Mouse (Mus musculus) embryonic stem cell, embryonic (primary cell): Measurements from ENCODE around the gene Hist1h2bl.

ENCODE experiments used
- CTCF ChIA-PET, 4 experiments: fragments of 300-600 bp in 2 of 4; fragments of 350-600 bp in 2 of 4; sonication (Branson Sonifier 250); formaldehyde crosslinking; loops; one replicate each; lab custom pipeline; 2022; ENCODE audit warnings: inconsistent platforms in 2 of 4; lab: Charles Lee
- POLR2A ChIA-PET, 4 experiments: fragments of 300-600 bp in 2 of 4; fragments of 350-600 bp in 2 of 4; sonication (Branson Sonifier 250); formaldehyde crosslinking; loops; one replicate each; lab custom pipeline; 2022; ENCODE audit warnings: antibody characterized with exemption in 4 of 4, inconsistent platforms in 1 of 4; lab: Charles Lee

Gene Hist1h2bl

DNA sequence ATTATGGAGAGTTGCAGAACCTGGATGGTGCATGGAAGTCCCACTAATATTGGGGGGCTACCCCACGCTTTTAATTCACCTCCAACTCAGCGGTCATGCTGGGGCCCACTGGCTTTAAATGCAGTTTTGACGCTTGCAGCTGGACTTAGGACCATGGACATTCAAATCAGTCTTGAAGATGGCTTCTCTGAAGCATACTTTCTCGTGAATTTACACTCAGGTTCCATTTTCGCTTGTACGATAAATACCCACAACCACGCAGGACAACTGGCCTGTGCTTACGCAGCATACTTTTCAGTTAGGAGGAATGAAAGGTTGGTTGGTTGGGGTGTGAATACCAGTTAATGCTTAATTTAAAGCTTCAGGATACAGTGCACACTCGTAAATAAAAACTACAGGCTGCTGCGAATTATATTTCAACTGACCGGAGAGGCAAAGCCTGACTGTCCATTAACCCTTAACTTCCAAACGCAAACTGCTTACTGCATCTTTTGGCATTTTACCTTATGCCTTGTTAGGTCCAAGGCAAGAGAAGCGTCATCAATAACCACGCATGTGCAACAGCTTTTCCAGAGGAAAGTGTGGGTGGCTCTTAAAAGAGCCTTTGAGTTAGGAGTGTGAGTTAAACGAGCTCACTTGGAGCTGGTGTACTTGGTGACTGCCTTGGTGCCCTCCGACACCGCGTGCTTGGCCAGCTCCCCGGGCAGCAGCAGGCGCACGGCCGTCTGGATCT, 646 bp downstream of the Hist1h2bl start:
- ChIA-PET CTCF (interaction anchor here in 2 of 4 experiments (0.7 to 1.3 kb wide), 3 partner anchors 19 to 320 kb away, joined by 3 to 5 read pairs (median 3); partner anchors contain the start of genes Hist1h2ah (in 1 of the 2), Hist1h2bk (in 1 of the 2) and Hist1h4j (in 1 of the 2)), POLR2A (interaction anchor here (0.5 to 8.5 kb wide), 42 partner anchors 8 to 1856 kb away, joined by 3 to 241 read pairs (median 14); partner anchors contain the start of genes Hist1h4j (in 4 of the 4), Hist1h1b (in 3 of the 4), Hist1h2ag (in 3 of the 4) and Hist1h2ak (in 3 of the 4))

DNA sequence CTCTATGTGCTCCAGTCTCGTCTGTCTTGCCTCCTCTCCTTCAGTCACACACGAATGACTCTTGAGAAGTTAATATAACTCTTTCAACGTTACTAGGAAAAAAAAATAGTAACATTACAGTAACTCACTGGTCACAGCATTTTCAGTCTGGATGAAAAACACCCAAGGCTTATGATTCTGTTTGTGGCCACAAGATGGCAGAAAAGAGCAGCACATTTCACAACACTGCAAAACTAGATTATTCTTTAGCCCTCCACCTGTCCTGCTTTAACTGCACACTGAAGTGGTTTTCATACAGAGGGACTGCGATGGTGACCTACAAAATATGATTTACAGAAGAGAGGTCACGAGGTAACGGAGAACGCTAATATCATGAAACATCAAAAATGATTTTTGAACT, 1.2 kb downstream of the Hist1h2bl start:
- ChIA-PET CTCF (interaction anchor here in 1 of 4 experiments (0.7 to 1.3 kb wide), 2 partner anchors 19 to 321 kb away, joined by 3 to 5 read pairs; partner anchors contain the start of genes Hist1h2ah and Hist1h2bk), POLR2A (interaction anchor here in 3 of 4 experiments (1.2 to 8.5 kb wide), 20 partner anchors 12 to 327 kb away, joined by 3 to 241 read pairs (median 40); partner anchors contain the start of genes Hist1h1b (in 3 of the 3), Hist1h2an (in 3 of the 3), Hist1h2bp (in 3 of the 3) and Hist1h4k (in 3 of the 3))

DNA sequence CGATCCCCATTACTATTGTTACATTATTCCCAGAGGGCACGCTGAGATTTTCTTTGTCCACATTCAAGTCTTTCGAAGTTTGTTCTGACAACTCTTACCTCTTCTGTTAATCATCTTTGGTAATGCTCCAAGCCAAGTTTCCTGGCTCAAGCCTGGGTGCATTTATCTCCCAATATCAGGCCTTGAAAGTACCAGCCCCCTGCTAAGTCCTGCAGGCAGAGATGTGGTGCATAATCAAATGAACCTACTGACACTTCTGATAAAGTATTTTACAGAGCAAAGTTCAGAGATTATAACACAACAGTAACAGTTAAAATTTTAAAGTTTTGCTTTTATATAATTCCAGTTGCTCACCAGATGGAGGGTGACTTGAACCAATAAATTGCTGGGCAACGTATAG, 4.2 kb downstream of the Hist1h2bl start:
- ChIA-PET POLR2A (interaction anchor here in 3 of 4 experiments (1.0 to 2.5 kb wide), 17 partner anchors 9 to 478 kb away, joined by 3 to 20 read pairs (median 6); partner anchors contain the start of genes Hist1h2ak (in 2 of the 3), Hist1h2an (in 2 of the 3), Hist1h2bn (in 2 of the 3) and Hist1h2bp (in 2 of the 3)), CTCF (no interaction called here)

DNA sequence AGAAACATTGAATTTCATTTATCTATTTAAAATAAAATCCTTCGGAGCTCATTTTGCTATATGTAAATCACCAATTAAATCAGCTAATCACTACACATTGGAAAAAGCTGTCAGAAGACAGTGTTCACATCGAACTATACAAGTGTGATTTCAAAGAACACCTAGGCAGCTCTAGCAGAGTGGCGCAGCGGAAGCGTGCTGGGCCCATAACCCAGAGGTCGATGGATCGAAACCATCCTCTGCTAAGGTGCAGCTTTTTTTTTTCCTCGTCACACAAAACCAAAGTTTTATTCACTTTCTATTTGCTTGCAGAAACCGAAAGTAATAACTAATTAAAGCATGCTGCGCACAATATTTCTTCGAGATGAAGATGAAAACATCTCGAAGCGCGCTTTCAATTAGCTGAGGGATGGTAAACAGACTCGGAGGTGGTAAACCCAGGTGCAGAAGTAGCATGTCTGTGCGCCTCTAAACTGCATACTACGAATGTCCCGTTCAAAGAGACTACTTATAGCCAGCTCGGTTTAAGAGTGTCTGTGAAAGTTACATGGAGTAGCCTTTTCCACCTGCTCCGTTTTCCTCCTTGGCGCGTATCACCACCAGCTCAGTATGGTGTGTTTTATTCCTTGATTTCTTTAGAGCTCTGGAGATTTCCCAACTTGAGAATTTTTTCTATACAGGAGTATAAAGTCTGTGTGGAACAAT, 5.0 kb downstream of the Hist1h2bl start:
- ChIA-PET CTCF (interaction anchor here in 2 of 4 experiments (0.6 to 0.7 kb wide), 2 partner anchors 14 to 268 kb away, joined by 3 to 6 read pairs; no protein-coding TSS in a partner anchor), POLR2A (interaction anchor here (0.6 to 2.5 kb wide), 34 partner anchors 10 to 1823 kb away, joined by 3 to 20 read pairs (median 4); partner anchors contain the start of genes Hist1h2ak (in 3 of the 4), Hist1h2an (in 3 of the 4), Hist1h2bm (in 3 of the 4) and Hist1h2bn (in 3 of the 4))

DNA sequence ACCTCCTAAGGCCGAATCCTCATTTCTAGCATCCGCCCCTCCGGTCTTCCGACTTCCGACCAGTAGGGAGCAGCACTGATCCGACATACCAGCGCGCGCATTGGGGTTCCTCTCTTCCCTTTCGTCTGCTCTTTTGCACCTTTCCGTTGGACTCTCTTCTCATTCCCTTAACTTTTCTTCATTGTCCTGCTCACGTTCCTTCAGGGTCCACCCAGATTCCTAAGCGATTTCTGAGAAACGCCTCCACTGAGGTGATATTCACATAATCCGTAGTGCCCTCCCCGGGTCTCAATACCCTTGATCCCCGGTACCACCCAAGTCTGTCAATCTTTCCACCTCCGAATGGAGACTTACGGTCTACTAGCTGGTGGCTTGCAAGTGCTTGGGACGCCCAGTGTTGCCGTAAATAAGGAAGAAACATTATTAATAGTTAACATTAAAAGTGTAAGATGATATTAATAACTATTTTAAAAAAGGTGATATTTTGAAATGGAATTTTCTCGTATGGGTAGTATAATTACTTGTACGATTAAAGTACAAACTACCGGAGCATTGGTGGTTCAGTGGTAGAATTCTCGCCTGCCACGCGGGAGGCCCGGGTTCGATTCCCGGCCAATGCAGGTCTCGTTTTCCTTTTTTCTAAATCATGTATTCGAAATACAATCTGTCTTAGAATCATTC, 5.8 kb downstream of the Hist1h2bl start:
- POLR2A ChIA-PET, result interaction anchor here in 3 of 4 experiments (0.6 to 2.5 kb wide), 31 partner anchors 11 to 1824 kb away, joined by 3 to 20 read pairs (median 4); partner anchors contain the start of genes Hist1h2ak (in 3 of the 3), Hist1h2an (in 3 of the 3), Hist1h2bm (in 3 of the 3) and Hist1h2bn (in 3 of the 3)
- CTCF ChIA-PET, result interaction anchor here in 1 of 4 experiments (0.6 kb wide), 1 partner anchor 13 kb away, joined by 6 read pairs; no protein-coding TSS in a partner anchor

DNA sequence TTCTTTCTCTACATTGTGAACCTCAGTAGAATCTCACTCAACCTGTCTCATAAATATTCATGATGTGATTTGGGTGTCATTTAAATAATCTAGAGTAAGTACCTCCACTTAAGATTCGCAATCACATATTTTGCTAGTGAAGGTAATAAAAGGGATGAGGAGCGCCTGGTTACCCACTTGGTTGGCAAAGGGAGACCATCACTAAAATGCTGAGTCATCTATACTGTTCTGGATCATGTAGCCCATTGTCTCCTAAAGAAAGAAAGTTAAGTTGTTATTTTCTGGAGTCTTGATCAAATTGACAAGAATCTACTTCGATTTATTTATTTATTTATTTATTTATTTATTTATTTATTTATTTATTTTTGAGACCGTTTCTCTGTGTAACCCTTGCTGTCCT, 9.3 kb downstream of the Hist1h2bl start:
- ChIA-PET POLR2A (interaction anchor here in 1 of 4 experiments (1.4 to 1.7 kb wide), 3 partner anchors 10 to 176 kb away, joined by 5 to 9 read pairs (median 5); partner anchors contain the start of genes Hist1h2ai, Hist1h2an, Hist1h2bl and Hist1h2bp), CTCF (no interaction called here)

DNA sequence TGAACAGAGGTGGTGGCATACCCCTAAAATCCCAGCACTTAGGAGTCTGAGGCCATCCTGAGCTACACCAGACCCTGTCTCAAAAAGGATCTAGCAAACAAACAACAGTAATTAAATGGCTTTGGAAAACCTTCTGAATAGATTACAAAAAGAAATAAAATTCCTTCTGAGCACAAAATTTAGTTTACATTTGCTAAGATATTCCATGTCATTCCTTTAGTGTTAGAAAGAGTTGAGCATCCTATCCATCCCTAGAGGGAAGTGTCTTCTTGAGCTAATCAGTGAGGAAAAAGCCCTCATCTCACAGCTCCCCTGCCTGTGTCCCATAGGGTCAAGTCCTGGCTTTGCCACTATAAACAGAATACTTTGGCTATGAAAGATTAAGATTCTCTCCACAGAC, 18.1 kb downstream of the Hist1h2bl start, which contains the start of gene Olfr1359:
TSS of gene Olfr1359 (plus strand) at position 301 of the 400 bp plus-strand sequence.
- ChIA-PET CTCF (no interaction called here), POLR2A (interaction anchor here in 1 of 4 experiments (0.6 to 0.7 kb wide), 2 partner anchors 13 to 297 kb away, joined by 3 read pairs; no protein-coding TSS in a partner anchor)

DNA sequence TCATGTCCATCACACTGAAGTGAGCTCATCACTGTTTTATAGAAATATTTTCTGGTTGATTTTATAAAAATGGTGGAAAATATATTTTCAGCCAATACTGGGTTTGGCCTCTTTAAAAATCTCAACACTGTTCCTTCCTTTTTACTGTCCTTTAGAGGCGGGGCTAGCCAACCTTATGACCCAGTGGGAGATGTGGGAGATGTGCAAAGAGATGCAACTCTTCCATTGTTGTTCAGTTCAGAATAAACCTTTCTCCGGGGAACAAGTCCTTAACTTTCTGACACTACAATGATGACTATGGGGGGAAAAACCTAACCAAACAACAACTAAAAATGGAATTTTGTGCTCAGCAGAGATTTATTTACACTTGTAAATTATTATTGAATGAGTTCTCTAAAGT, 38.6 kb downstream of the Hist1h2bl start, which contains the start of gene Olfr1360:
TSS of gene Olfr1360 (minus strand) at position 101 of the 400 bp plus-strand sequence.
- ChIA-PET POLR2A (no interaction called here), CTCF (no interaction called here)
